Mouse (Mus musculus): ENCODE data around the gene Gm20498. TPM values are rescaled to one million over a fixed set of nuclear protein-coding genes. Genes with fewer than 3 reads are reported as not detected.

The Gm20498 gene
- polyA plus RNA-seq, 1 experiment from 2014 or later: 26.2 TPM

DNA sequence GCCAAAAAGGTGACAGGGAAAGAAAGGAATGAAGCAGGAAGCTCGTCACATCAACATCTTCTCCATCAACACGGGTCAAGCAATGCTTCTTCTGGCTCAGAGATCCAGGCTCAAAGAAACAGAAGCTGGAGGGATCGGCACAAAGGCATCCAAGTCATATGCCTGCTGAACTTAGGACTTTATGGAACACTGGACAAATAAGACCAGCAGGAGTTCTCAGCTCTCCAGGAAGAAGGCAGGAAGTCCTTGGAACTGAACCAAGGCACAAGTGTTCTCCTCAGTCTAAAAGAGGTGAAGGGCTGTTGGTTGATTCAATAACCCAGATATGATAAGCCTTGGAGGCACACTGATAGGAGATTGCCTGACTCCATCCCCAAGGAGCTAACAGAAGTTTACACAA lies 207.7 kb downstream of the Gm20498 start:
- Histone ChIP-seq H3K4me3 (no peak overlapping the region), H3K27ac (no peak overlapping the region), H3K36me3 (no peaks in the 10 kb centered on the region), H3K9me3 (replicated peaks) (no peaks in the 10 kb centered on the region), H3K27me3 (ENCODE audit: low read depth, poor library complexity, severe bottlenecking) (no peaks in the 10 kb centered on the region), H3K4me1 (0 out of 2 replicates have a peak, but pooled peaks cover 5% of the 10 kb centered on the region)
- 90% methylated on average over 3 of the region's 3 CpGs for WGBS
- no peak for DNase-seq (ENCODE audit: low spot score)

DNA sequence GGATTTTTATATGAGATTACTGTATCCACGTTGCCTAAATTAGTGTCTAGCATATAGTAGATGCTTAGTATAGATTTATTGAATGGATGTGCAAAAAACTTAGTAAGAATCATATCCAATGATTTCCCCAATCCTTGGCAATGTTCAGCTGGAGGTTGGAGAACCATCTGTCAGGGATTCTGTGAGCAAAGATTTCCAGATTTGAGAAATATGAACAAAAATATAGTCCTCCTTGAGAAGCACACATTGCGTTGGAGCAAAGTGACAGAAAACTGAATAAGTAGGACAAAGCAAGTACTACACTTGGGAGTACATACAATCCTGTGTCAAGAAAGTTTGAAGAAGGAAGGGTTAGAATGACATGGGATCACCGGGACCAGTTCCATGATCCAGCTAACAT lies 208.6 kb downstream of the Gm20498 start:
- Histone ChIP-seq H3K27ac (no peak overlapping the region), H3K9me3 (replicated peaks) (no peaks in the 10 kb centered on the region), H3K36me3 (no peaks in the 10 kb centered on the region), H3K4me1 (0 out of 2 replicates have a peak, but pooled peaks cover 5% of the 10 kb centered on the region), H3K4me3 (no peak overlapping the region), H3K27me3 (ENCODE audit: low read depth, poor library complexity, severe bottlenecking) (no peaks in the 10 kb centered on the region)
- 94% methylated on average over 3 of the region's 3 CpGs for WGBS
- no peak for DNase-seq (ENCODE audit: low spot score)

DNA sequence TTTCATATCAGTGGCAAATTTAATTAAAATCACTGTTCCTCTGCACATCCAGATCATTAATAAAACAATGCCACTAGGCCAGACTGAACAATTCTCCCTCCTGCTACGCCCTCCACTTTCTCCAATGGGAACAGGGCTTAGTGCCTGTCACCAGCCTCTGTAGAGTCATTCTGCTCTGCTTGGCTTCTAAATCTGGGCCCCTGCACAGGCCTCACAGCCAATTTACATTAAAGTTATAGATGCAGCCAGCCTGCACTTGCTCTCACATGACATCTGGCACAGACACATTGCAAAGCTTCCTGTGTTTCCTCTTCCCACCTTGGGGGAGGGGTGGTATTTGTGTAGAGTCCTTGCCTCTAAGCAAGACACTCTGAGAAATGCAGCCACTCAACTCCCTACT lies 211.7 kb downstream of the Gm20498 start:
- H3K36me3 ChIP-seq: no peaks in the 10 kb centered on the region
- H3K9me3 ChIP-seq (replicated peaks): no peaks in the 10 kb centered on the region
- H3K4me1 ChIP-seq: 0 out of 2 replicates have a peak, but pooled peaks cover 5% of the 10 kb centered on the region
- no peak for DNase-seq (ENCODE audit: low spot score)
- 88% methylated on average over 1 of the region's 1 CpGs for WGBS
- no peak overlapping the region for H3K27ac ChIP-seq
- no peak overlapping the region for H3K4me3 ChIP-seq
- H3K27me3 ChIP-seq (ENCODE audit: low read depth, poor library complexity, severe bottlenecking): no peaks in the 10 kb centered on the region

DNA sequence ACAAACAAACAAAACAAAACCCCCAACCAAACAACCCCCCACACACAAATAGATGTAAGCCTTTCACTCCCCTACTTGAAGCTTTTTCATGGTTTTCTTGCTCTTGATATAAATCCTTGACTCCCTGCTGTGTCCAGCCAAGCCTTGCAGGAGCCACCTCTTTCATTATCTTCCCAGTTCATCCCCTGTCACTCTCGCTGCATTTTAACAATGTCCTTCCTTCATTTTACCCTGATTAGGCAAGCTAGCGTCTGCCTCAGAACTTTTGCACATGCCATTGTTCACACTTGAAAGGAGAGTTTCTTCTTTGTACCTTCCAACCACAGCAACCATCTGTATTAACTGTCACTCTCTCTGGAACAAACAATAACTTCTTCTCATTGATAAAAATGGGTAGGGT lies 214.9 kb downstream of the Gm20498 start:
- WGBS: 60% methylated on average over 2 of the region's 2 CpGs
- no peak for DNase-seq (ENCODE audit: low spot score)
- Histone ChIP-seq H3K4me3 (no peak overlapping the region), H3K27ac (no peak overlapping the region), H3K9me3 (replicated peaks) (no peaks in the 10 kb centered on the region), H3K27me3 (ENCODE audit: low read depth, poor library complexity, severe bottlenecking) (no peaks in the 10 kb centered on the region), H3K36me3 (no peaks in the 10 kb centered on the region), H3K4me1 (0 out of 2 replicates have a peak, but pooled peaks cover 5% of the 10 kb centered on the region)

DNA sequence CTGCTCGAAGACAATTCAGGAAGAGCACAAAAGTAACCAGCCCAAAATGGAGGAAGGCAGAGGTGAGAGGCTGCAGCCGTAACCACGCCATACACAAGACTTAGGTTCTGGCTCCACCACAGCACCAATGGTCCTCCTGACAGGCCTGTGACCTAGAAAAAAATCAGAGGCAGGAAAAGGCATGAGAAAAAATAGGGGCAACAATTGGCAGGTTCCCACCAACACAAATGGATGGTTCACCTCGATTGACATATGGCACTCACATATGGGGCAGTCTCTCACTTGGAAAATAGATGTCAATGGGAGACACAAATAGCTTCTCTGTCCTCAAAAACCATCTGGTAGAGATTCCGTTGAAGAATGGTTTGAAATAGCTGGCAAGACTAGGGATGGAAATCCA lies 216.8 kb downstream of the Gm20498 start:
- 95% methylated on average over 5 of the region's 5 CpGs for WGBS

More for the DNA sequence above, 216.8 kb downstream of the Gm20498 start:
- H3K4me3 ChIP-seq: no peak overlapping the region
- H3K36me3 ChIP-seq: no peaks in the 10 kb centered on the region
- H3K4me1 ChIP-seq: 0 out of 2 replicates have a peak, but pooled peaks cover 1% of the 10 kb centered on the region
- no peaks in the 10 kb centered on the region for H3K27me3 ChIP-seq (ENCODE audit: low read depth, poor library complexity, severe bottlenecking)
- no peak overlapping the region for H3K27ac ChIP-seq
- DNase-seq (ENCODE audit: low spot score): no peak
- no peaks in the 10 kb centered on the region for H3K9me3 ChIP-seq (replicated peaks)

Other genes starting within 250 kb of the Gm20498 start
- 0.75 and 1.0 TPM in 2 replicates for gene Slc8a3, start 199.7 kb downstream of the Gm20498 start, polyA plus RNA-seq (2016; fragmentation: Nextera tagmentation; extraction: Ambion mirVana)
- 0.24 and 0.36 TPM in 2 replicates for gene Gm4787, start 153.4 kb downstream of the Gm20498 start, polyA plus RNA-seq (2016; fragmentation: Nextera tagmentation; extraction: Ambion mirVana)
- 0.58 and 0.68 TPM in 2 replicates for gene Adam4, start 111.0 kb downstream of the Gm20498 start, polyA plus RNA-seq (2016; fragmentation: Nextera tagmentation; extraction: Ambion mirVana)
- 109 and 113 TPM in 2 replicates for gene Cox16, start 47.8 kb downstream of the Gm20498 start, polyA plus RNA-seq (2016; fragmentation: Nextera tagmentation; extraction: Ambion mirVana)
- gene Synj2bp, start within 50 bp of the Gm20498 start, polyA plus RNA-seq (2016; fragmentation: Nextera tagmentation; extraction: Ambion mirVana): 33.5 and 34.5 TPM in 2 replicates
- 0.41 and 0.46 TPM in 2 replicates for gene Adam21, start 35.6 kb upstream of the Gm20498 start, polyA plus RNA-seq (2016; fragmentation: Nextera tagmentation; extraction: Ambion mirVana)
- 91.4 and 93.6 TPM in 2 replicates for gene Med6, start 62.1 kb upstream of the Gm20498 start, polyA plus RNA-seq (2016; fragmentation: Nextera tagmentation; extraction: Ambion mirVana)
- 0.69 and 0.73 TPM in 2 replicates for gene Ttc9, start 98.3 kb upstream of the Gm20498 start, polyA plus RNA-seq (2016; fragmentation: Nextera tagmentation; extraction: Ambion mirVana)
- 0.66 and 0.67 TPM in 2 replicates for gene Map3k9, start 248.3 kb upstream of the Gm20498 start, polyA plus RNA-seq (2016; fragmentation: Nextera tagmentation; extraction: Ambion mirVana)